Mouse (Mus musculus): ENCODE results near the gene Klf8.

- no peak for TF ChIP-seq CTCF (IDR thresholded peaks at IDR 0.05; ENCODE audit: low read depth)
- TF ChIP-seq EP300 (IDR thresholded peaks at IDR 0.05; ENCODE audit: low read depth): no peak
Observed at GRCm38 (mm10) chrX:153360666-153361269, 123.5 kb downstream of the Klf8 start.
